8 mouse cellular contexts compared by ENCODE assay signal in genomic region chr7:130770707-130771106, GRCm38 (mm10). TPM values are rescaled to one million over a fixed set of nuclear protein-coding genes. Genes with fewer than 3 reads are reported as not detected.
DNase-seq lines count a peak whose midpoint lies in the region; ATAC-seq and TF ChIP-seq lines count a peak whose summit lies in the region.

No protein-coding gene starts in this region.

- H3K4me1 ChIP-seq in liver, embryonic 14.5 days (replicated peaks; ENCODE audit: control insufficient read depth in 2 of 2, insufficient read depth in 2 of 2, low read length in 1 of 2): 0 out of 4 replicates have a peak, but pooled peaks cover 0 to 2% of the 10 kb centered on the region in 2 experiments

- H3K4me2 ChIP-seq in liver, embryonic 14.5 days (ENCODE audit: low read depth): no peak overlapping the region

- H3K27me3 ChIP-seq in liver, embryonic 14.5 days (ENCODE audit: control insufficient read depth, insufficient read depth, low read length): no peaks in the 10 kb centered on the region

- no peak overlapping the region for H3K9ac ChIP-seq in liver, embryonic 14.5 days (replicated peaks)

- peak; percentile 79 for TF ChIP-seq CTCF in liver, embryonic 14.5 days (IDR thresholded peaks at IDR 0.05; ENCODE audit: low read depth)

- ATAC-seq in liver, embryonic 14.5 days (ENCODE audit: insufficient read depth): no peak

- no peak overlapping the region for H3K4me3 ChIP-seq in liver, embryonic 14.5 days (ENCODE audit: insufficient read depth in 1 of 2, low read depth in 2 of 2, low read length in 2 of 2)

- WGBS in liver, embryonic 14.5 days (ENCODE audit: insufficient replicate concordance): 26% methylated on average over 3 of the region's 3 CpGs

- no peak for TF ChIP-seq EP300 in liver, embryonic 14.5 days (IDR thresholded peaks at IDR 0.05; ENCODE audit: low read depth)

- H3K9me3 ChIP-seq in liver, embryonic 14.5 days (ENCODE audit: control insufficient read depth, low read length): no peaks in the 10 kb centered on the region

- no peak overlapping the region for H3K27ac ChIP-seq in liver, embryonic 14.5 days

- H3K36me3 ChIP-seq in liver, embryonic 14.5 days (replicated peaks; ENCODE audit: control insufficient read depth, insufficient read depth, low read depth): no peaks in the 10 kb centered on the region

- peak; percentile 19 for DNase-seq in 3134 (ENCODE audit: extremely low read depth, insufficient read length, low spot score)
- DNase-seq in Muller cell, postnatal 12 days (ENCODE audit: inconsistent ontology term): peak; percentile 75
- DNase-seq in cerebellum, adult 8-10 months: peak; percentile 82
- DNase-seq in gastrocnemius, adult 18-20 months (ENCODE audit: low spot score): peak; percentile 83
- DNase-seq in kidney, postnatal 10 days: peak; percentile 88
- DNase-seq in liver, embryonic 14.5 days (ENCODE audit: low read depth in 3 of 3, low spot score in 3 of 3): peak; percentile 22 to 38 (median 27)
- peak; percentile 69 for DNase-seq in ovary, postnatal 10 days (ENCODE audit: low spot score)
- DNase-seq in thymus, postnatal 0 days (ENCODE audit: low spot score): peak; percentile 86

RNA-seq across cellular contexts. Expression of gene Btbd16, which starts 3.2 kb away (rescaled TPM):
- not detected for total RNA-seq in gastrocnemius, adult 18-20 months (2021)
- polyA plus RNA-seq in liver, embryonic 14.5 days (2012; rRNA removed): 0.02 TPM in 1 of 2 replicates, not detected in the other
- 0.05 TPM in 1 of 2 replicates, not detected in the other for polyA plus RNA-seq in liver, embryonic 14.5 days (2014; fragmentation: Nextera tagmentation; extraction: Ambion mirVana)
- 0.19 and 0.62 TPM in 2 replicates for polyA plus RNA-seq in thymus, postnatal 0 days (2015; fragmentation: Nextera tagmentation; extraction: Ambion mirVana)

Comparison
In these comparisons a context has a peak if more than half of its experiments do, and no peak if none do; other contexts are left out.
1. DNase-seq: peak in every context shown above with its lines; median percentile 88 in kidney, postnatal 10 days; 86 in thymus, postnatal 0 days; 83 in gastrocnemius, adult 18-20 months; 82 in cerebellum, adult 8-10 months; 75 in Muller cell, postnatal 12 days; 69 in ovary, postnatal 10 days; 27 in liver, embryonic 14.5 days; 19 in 3134.